Mouse (Mus musculus): ENCODE measurements at regions not wholly inside any gene's neighbourhood (a gene's known extent, or its start where the extent isn't known, plus 50 kb on each side); places are given as distances from the start of the nearest gene placed in this dataset.

GRCm38 (mm10) chr13:72735916-72736315 is 107.3 kb downstream of the Irx2 start:
- TF ChIP-seq SMC3 (IDR thresholded peaks at IDR 0.05; ENCODE audit: low read depth, low read length): no peak
- no peak for TF ChIP-seq EP300 (IDR thresholded peaks at IDR 0.05; ENCODE audit: low read length)
- TF ChIP-seq NRF1 (IDR thresholded peaks at IDR 0.05; ENCODE audit: low read depth, low read length): no peak

Data from CH12.LX (cell line).